Mouse (Mus musculus): ENCODE results near the gene Ngrn. TPM values are rescaled to one million over a fixed set of nuclear protein-coding genes. Genes with fewer than 3 reads are reported as not detected.

Gene Ngrn
- total RNA-seq (2015; ENCODE audit: low replicate concordance) (28.8 and 31.9 TPM in 2 replicates), total RNA-seq (2017; ENCODE audit: low replicate concordance) (10.1 and 18.8 TPM in 2 replicates)

GRCm38 (mm10) chr7:80260625-80261371 lies at the start of gene Ngrn:
Gene Ngrn (plus strand): TSS chr7:80261215.
- ATAC-seq (replicated peaks; ENCODE audit: low FRiP score, poor library complexity, severe bottlenecking), result peak; percentile 97

GRCm38 (mm10) chr7:80213604-80214003 lies 47.4 kb upstream of the Ngrn start:
- no peak for ATAC-seq (replicated peaks; ENCODE audit: low FRiP score, poor library complexity, severe bottlenecking)

- no peak for ATAC-seq (replicated peaks; ENCODE audit: low FRiP score, poor library complexity, severe bottlenecking)
Observed at GRCm38 (mm10) chr7:80214459-80214858, 46.6 kb upstream of the Ngrn start.

- ATAC-seq (replicated peaks; ENCODE audit: low FRiP score, poor library complexity, severe bottlenecking), result peak; percentile 82
Observed at GRCm38 (mm10) chr7:80215398-80215797, 45.6 kb upstream of the Ngrn start.

DNA sequence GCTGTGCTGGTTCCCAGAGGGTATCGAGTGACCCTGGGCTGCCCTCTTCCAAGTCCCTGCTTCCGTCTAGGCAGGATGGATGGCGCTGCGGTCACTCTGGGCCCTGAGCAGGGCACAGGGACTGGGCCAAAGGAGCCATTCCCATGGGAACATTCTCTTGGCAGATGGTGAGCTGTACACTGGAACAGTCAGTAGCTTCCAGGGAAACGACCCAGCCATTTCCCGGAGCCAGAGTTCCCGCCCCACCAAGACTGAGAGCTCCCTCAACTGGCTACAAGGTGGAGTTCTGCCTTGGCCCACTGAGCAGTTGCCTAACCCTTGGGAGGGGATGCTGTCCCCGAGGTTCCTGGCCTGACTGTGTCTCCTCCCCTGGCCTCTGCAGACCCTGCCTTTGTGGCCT lies 44.4 kb upstream of the Ngrn start:
- no peak for ATAC-seq (replicated peaks; ENCODE audit: low FRiP score, poor library complexity, severe bottlenecking)

- ATAC-seq (replicated peaks; ENCODE audit: low FRiP score, poor library complexity, severe bottlenecking), result no peak
Observed at GRCm38 (mm10) chr7:80218666-80219065, 42.3 kb upstream of the Ngrn start.

DNA sequence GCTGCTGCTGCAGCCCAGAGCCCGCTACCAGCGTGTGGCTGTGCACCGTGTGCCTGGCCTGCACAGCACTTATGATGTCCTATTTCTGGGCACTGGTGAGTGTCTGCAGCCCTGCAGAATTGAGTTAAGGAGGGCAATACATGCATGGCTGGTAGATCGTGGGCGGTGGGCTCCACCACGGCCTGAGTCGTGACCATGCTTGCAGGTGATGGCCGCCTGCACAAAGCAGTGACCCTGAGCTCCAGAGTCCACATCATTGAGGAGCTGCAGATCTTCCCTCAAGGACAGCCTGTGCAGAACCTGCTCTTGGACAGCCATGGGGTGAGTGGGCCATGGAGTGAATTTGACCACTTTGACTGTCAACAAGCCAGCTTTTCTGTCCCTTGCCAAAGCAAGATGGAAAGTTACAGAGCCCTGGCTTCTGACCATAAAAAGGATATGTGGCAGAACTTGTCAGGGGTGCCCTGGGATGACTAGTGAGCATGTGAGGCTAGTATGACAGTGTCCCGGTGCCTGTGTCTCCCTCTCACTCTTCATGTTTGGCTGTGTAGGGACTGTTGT lies 40.7 kb upstream of the Ngrn start:
- 0 out of 2 replicates have a peak, but pooled peaks have one; percentile 6 for ATAC-seq (replicated peaks; ENCODE audit: low FRiP score, poor library complexity, severe bottlenecking)

- ATAC-seq (replicated peaks; ENCODE audit: low FRiP score, poor library complexity, severe bottlenecking), result no peak
Observed at GRCm38 (mm10) chr7:80221179-80221750, 39.8 kb upstream of the Ngrn start.

GRCm38 (mm10) chr7:80227065-80227464 lies 34.0 kb upstream of the Ngrn start:
- ATAC-seq (replicated peaks; ENCODE audit: low FRiP score, poor library complexity, severe bottlenecking), result no peak

DNA sequence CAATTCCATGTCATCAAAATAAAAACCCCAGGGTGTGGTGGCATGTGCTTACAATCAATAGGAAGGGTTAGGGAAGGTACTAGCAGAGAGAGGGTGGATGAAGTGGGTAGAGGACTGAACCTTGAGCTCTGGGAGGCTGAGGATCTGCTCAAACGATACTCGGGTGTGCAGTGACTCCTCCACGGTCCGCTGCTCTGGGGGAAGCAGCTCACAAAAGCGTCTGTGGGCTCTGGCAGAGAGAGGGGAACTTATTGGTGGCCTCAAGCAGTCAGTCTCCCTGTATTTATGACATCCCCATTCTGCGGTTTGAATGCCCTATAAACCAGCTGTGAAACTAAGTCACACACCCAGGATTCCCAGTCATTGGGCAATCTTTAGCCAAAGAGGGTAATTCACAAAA lies 30.8 kb upstream of the Ngrn start:
- ATAC-seq (replicated peaks; ENCODE audit: low FRiP score, poor library complexity, severe bottlenecking), result no peak

- peak; percentile 41 for ATAC-seq (replicated peaks; ENCODE audit: low FRiP score, poor library complexity, severe bottlenecking)
Observed at GRCm38 (mm10) chr7:80231971-80232488, 29.0 kb upstream of the Ngrn start.

GRCm38 (mm10) chr7:80232489-80233029 lies 28.5 kb upstream of the Ngrn start, which contains the start of the genes Cib1 and Gdpgp1:
Gene Cib1 (minus strand): TSS chr7:80232813.
Gene Gdpgp1 (plus strand): TSS chr7:80232865.
- peak; percentile 93 for ATAC-seq (replicated peaks; ENCODE audit: low FRiP score, poor library complexity, severe bottlenecking)

DNA sequence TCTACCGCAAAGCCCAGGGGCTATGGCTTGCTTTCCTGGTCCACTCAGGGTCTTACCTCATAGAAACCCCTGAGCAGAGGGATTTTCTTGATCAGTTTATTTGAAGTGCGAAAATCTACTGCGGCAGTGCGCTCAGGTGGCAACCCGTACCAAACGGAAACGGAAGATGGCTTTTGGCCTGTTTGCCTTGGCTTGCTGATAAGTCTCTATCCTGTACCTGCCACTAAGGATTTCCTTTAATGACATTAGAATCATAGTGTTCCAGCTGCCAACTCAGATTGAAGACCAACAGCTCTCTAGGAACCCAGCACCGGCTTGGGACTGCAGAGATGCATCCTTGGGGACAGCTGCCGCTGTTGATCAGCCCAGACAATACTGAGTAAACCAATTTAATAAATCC lies 27.2 kb upstream of the Ngrn start:
- ATAC-seq (replicated peaks; ENCODE audit: low FRiP score, poor library complexity, severe bottlenecking), result no peak

DNA sequence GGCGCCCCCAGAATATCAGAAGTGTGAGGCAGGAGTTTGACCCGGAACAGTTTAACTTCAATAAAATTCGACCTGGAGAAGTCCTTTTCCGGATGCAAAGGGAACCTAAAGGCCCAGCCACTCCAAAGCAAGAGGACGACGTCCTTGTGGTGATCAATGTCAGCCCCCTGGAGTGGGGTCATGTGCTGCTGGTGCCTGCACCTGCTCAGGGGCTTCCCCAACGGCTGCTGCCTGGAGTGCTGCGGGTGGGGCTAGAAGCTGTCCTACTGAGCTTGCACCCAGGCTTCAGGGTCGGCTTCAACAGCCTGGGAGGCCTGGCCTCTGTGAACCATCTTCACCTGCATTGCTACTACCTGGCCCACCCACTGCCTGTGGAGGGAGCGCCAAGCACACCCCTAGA lies 22.5 kb upstream of the Ngrn start:
- no peak for ATAC-seq (replicated peaks; ENCODE audit: low FRiP score, poor library complexity, severe bottlenecking)

GRCm38 (mm10) chr7:80241661-80242060 lies 19.4 kb upstream of the Ngrn start:
- ATAC-seq (replicated peaks; ENCODE audit: low FRiP score, poor library complexity, severe bottlenecking), result no peak

DNA sequence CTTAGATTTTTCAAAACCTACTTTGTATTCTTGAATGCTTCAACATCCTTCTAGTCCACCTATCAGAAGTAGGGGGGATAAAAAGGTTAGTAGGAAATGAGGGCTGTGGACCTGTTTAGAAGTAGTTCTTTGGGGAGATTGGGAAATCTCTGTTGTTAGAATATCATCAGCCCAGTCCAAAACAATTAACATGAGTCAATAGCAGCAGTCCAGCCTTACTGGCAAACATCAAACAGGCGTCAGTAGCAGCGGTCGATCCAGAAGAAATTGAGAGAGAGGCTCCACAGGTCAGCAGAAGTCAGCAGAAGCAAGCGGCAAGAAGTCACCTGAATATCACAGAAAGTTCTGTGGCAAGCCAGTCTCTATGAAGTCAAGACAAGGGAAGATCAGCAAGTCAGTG lies 16.2 kb upstream of the Ngrn start:
- ATAC-seq (replicated peaks; ENCODE audit: low FRiP score, poor library complexity, severe bottlenecking), result no peak

GRCm38 (mm10) chr7:80246148-80246721 lies 14.8 kb upstream of the Ngrn start, which contains the start of gene Ttll13:
Gene Ttll13 (plus strand): TSS chr7:80246376.
- ATAC-seq (replicated peaks; ENCODE audit: low FRiP score, poor library complexity, severe bottlenecking), result peak; percentile 96

DNA sequence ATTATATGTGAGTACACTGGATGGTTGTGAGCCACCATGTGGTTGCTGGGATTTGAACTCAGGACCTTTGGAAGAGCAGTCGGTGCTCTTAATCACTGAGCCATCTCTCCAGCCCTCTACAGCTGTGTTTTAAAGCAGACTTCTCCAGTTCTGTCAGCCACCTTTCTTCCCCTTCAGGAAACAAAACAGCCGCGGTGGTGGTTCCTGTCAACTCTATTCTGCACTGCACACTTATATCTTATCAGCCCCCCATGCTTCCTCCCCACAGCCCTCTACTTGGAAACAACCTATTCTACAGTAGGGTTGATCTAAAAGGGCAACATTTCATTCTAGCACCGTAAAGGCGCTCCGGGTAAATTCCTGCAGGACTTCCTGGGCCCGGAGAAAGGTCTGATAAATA lies 14.2 kb upstream of the Ngrn start:
- ATAC-seq (replicated peaks; ENCODE audit: low FRiP score, poor library complexity, severe bottlenecking), result no peak

GRCm38 (mm10) chr7:80252437-80252836 lies 8.6 kb upstream of the Ngrn start:
- ATAC-seq (replicated peaks; ENCODE audit: low FRiP score, poor library complexity, severe bottlenecking), result no peak

DNA sequence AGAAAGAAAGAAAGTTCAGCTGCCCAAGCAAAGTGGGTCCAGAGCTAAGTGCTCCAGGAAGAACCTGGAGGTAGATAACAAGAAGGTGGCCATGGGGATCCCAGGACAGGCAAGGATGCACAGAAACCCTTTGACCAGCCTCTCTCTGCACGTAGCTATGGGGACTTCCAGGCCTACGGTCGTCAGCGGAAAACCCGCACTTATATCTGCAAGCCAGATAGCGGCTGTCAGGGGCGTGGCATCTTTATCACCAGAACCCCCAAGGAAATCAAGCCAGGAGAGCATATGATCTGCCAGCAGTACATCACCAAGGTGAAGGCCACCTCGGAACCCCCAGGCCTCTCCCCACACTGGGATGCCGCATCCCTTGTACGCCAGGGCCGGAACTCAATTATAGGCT lies 8.1 kb upstream of the Ngrn start:
- no peak for ATAC-seq (replicated peaks; ENCODE audit: low FRiP score, poor library complexity, severe bottlenecking)
